Mouse (Mus musculus) liver, adult 2 months (tissue): ENCODE data around the gene Il1r2. TPM values are rescaled to one million over a fixed set of nuclear protein-coding genes. Genes with fewer than 3 reads are reported as not detected.

Experiments
- DNase-seq: peaks from one replicate; pipeline ENCODE4 v3.0.0-alpha.2; 2011; ENCODE audit warnings: low read depth, low spot score; ENCODE audit errors: extremely low read depth
- H3K27ac ChIP-seq: fragments of 200-500 bp; replicated peaks from 2 replicates; pipeline ENCODE4 v1.5.1; 2012; ENCODE audit warnings: low read depth, mild to moderate bottlenecking, control low read depth, inconsistent platforms, low read length; ENCODE audit not compliant: insufficient read depth
- H3K27me3 ChIP-seq: fragments of 200-500 bp; 2 replicates; pipeline ENCODE4 v1.6.1; 2012; ENCODE audit warnings: mild to moderate bottlenecking, moderate library complexity, low read length, inconsistent platforms; ENCODE audit not compliant: control insufficient read depth, insufficient read depth
- H3K36me3 ChIP-seq: fragments of 200-500 bp; 2 replicates; pipeline ENCODE4 v1.6.1; 2012; ENCODE audit warnings: low read length, inconsistent platforms; ENCODE audit not compliant: control insufficient read depth, insufficient read depth
- H3K4me1 ChIP-seq: fragments of 200-500 bp; 2 replicates; pipeline ENCODE4 v1.6.1; 2011; ENCODE audit warnings: low read length; ENCODE audit not compliant: control insufficient read depth, insufficient read depth
- H3K4me3 ChIP-seq: fragments of 200-500 bp; 2 replicates; pipeline ENCODE4 v1.5.1; 2011; ENCODE audit warnings: low read depth, mild to moderate bottlenecking, control low read depth, low read length, moderate library complexity; ENCODE audit not compliant: insufficient read depth
- H3K79me2 ChIP-seq: fragments of 200-500 bp; 2 replicates; pipeline ENCODE4 v1.6.1; 2012; ENCODE audit warnings: inconsistent platforms, mild to moderate bottlenecking, low read length, moderate library complexity; ENCODE audit not compliant: control insufficient read depth, insufficient read depth
- H3K9ac ChIP-seq: fragments of 200-500 bp; 2 replicates; pipeline ENCODE4 v1.6.1; 2012; ENCODE audit warnings: low read depth, mild to moderate bottlenecking, control low read depth, inconsistent platforms, low read length
- CTCF ChIP-seq: fragments of 200-500 bp; IDR thresholded peaks from 2 replicates; pipeline ENCODE4 v1.5.1; 2011; ENCODE audit warnings: low read depth, low read length, control low read depth
- POLR2A ChIP-seq: fragments of 200-500 bp; IDR thresholded peaks from 2 replicates; pipeline ENCODE4 v1.6.1; 2011; ENCODE audit warnings: low read length, control low read depth; ENCODE audit not compliant: insufficient read depth; ENCODE audit errors: extremely low read depth
- WGBS: fragments of 180-500 bp; shearing (Covaris S2); methylation state at CpG from one replicate; pipeline ENCODE4 v1.1.7; 2018; 5-methylcytosine and 5-hydroxymethylcytosine counted together
- polyA plus RNA-seq: library from polyadenylated mRNA; depleted of rRNA; stranded (reverse); fragments of >200 nt; gene quantifications from 2 replicates; pipeline ENCODE4 v1.2.3, GENCODE M21; 2012
- total RNA-seq: library from RNA; depleted of rRNA; stranded (reverse); fragments of >200 nt; gene quantifications from 2 replicates; pipeline ENCODE4 v1.2.3, GENCODE M21; 2014

Gene Il1r2
- total and polyA plus RNA-seq, 2 experiments = 0.11 TPM; not detected in 1

GRCm38 (mm10) chr1:40139798-40140532, 66.1 kb downstream of the Il1r2 start:
- Histone ChIP-seq H3K4me3 (no peak overlapping the region), H3K27me3 (no peaks in the 10 kb centered on the region), H3K9ac (no peak overlapping the region), H3K79me2 (no peaks in the 10 kb centered on the region), H3K4me1 (no peaks in the 10 kb centered on the region; the same call in 1 of the 2 replicates), H3K27ac (no peak overlapping the region), H3K36me3 (no peaks in the 10 kb centered on the region)
- DNase-seq = peak; percentile 22
- 76% methylated on average over 14 of the region's 14 CpGs for WGBS
- TF ChIP-seq CTCF = no peak

GRCm38 (mm10) chr1:40156096-40156495, 82.2 kb downstream of the Il1r2 start:
- WGBS = 29% methylated on average over 6 of the region's 6 CpGs
- DNase-seq = peak; percentile 98
- peak overlapping the region; percentile 57 for H3K9ac ChIP-seq
- H3K27me3 ChIP-seq = no peaks in the 10 kb centered on the region
- peaks cover 14% of the 10 kb centered on the region for H3K4me1 ChIP-seq
- H3K36me3 ChIP-seq = no peaks in the 10 kb centered on the region
- TF ChIP-seq POLR2A = no peak
- TF ChIP-seq CTCF = no peak
- no peak overlapping the region for H3K4me3 ChIP-seq
- H3K27ac ChIP-seq = peak overlapping the region; percentile 100
- H3K79me2 ChIP-seq = no peaks in the 10 kb centered on the region

GRCm38 (mm10) chr1:40163329-40163917, 89.5 kb downstream of the Il1r2 start:
- H3K9ac ChIP-seq = peak overlapping the region; percentile 59; the same call in 1 of the 2 replicates
- no peaks in the 10 kb centered on the region for H3K27me3 ChIP-seq
- H3K4me1 ChIP-seq = peaks cover 16% of the 10 kb centered on the region
- no peak for TF ChIP-seq CTCF
- no peak for TF ChIP-seq POLR2A
- DNase-seq = peak; percentile 97
- 24% methylated on average over 4 of the region's 4 CpGs for WGBS
- no peaks in the 10 kb centered on the region for H3K36me3 ChIP-seq
- H3K4me3 ChIP-seq = no peak overlapping the region
- no peaks in the 10 kb centered on the region for H3K79me2 ChIP-seq
- H3K27ac ChIP-seq = peak overlapping the region; percentile 98

- peak overlapping the region; percentile 98 for H3K27ac ChIP-seq
- H3K27me3 ChIP-seq = no peaks in the 10 kb centered on the region
- 29% methylated on average over 4 of the region's 4 CpGs for WGBS
- H3K4me1 ChIP-seq = peaks cover 20% of the 10 kb centered on the region
- no peaks in the 10 kb centered on the region for H3K36me3 ChIP-seq
- H3K79me2 ChIP-seq = no peaks in the 10 kb centered on the region
- DNase-seq = peak; percentile 90
- no peak overlapping the region for H3K4me3 ChIP-seq
- no peak for TF ChIP-seq CTCF
- TF ChIP-seq POLR2A = no peak
- no peak overlapping the region for H3K9ac ChIP-seq
Measured at GRCm38 (mm10) chr1:40164331-40164730, 90.5 kb downstream of the Il1r2 start.

DNA sequence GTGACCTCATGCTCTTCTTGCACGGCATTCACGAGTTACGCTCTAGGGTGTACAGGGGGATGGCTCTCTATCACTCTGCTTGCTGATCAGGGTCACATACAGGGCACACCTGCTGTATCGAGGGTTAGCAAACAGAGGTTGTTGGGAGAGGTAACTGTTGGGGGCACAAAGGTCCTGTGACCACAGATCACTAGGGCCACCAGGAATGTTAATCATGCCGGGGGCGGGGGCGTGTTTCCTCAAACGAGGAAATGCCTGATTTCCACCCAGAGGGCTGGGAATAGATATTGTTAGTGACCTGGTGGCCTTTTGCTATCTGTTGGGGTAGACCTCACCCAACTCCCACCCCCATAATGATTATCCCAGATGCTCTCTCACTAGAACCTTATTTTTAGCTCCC, 93.7 kb downstream of the Il1r2 start:
- H3K4me1 ChIP-seq = peaks cover 21% of the 10 kb centered on the region
- TF ChIP-seq POLR2A (no peak), CTCF (no peak)
- no peak overlapping the region for H3K9ac ChIP-seq
- no peaks in the 10 kb centered on the region for H3K27me3 ChIP-seq
- no peaks in the 10 kb centered on the region for H3K79me2 ChIP-seq
- WGBS = 56% methylated on average over 8 of the region's 8 CpGs
- H3K36me3 ChIP-seq = no peaks in the 10 kb centered on the region
- no peak overlapping the region for H3K4me3 ChIP-seq
- H3K27ac ChIP-seq = no peak overlapping the region
- DNase-seq = no peak

DNA sequence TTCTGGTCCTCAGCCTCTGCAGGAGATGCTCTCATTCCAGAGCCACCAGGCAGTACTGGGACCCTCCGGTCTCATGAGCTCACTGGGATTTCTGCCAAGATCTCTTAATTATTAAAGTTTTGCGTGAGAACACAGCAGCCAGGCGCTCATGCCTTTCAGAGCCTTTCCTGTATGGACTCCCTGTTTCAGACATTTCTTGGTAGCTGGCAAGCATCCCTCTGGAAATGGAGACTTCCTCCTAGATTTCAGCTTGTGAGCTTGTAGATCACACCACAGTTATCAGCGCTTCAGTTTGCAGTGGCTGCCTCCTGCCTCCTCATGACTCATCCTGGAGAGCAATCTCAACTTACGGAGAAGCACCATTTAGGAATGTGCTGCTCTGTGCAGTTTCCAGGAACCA, 98.0 kb downstream of the Il1r2 start:
- no peak overlapping the region for H3K4me3 ChIP-seq
- no peaks in the 10 kb centered on the region for H3K27me3 ChIP-seq
- peak overlapping the region; percentile 16; the same call in 1 of the 2 replicates for H3K27ac ChIP-seq
- peaks cover 24% of the 10 kb centered on the region for H3K4me1 ChIP-seq
- H3K9ac ChIP-seq = peak overlapping the region; percentile 24; the same call in 1 of the 2 replicates
- WGBS = 8% methylated on average over 5 of the region's 5 CpGs
- no peaks in the 10 kb centered on the region for H3K79me2 ChIP-seq
- H3K36me3 ChIP-seq = no peaks in the 10 kb centered on the region
- TF ChIP-seq CTCF = no peak
- no peak for TF ChIP-seq POLR2A
- peak; percentile 57 for DNase-seq
